ENCODE assay signal across 12 mouse cellular contexts in genomic region chr7:45973271-45973687, GRCm38 (mm10). TPM values are rescaled to one million over a fixed set of nuclear protein-coding genes. Genes with fewer than 3 reads are reported as not detected.
DNase-seq lines count a peak whose midpoint lies in the region; ATAC-seq lines count a peak whose summit lies in the region.
"Had no signal": no experiment of that assay in that cellular context is flagged by ENCODE, and none has a peak within 500 bp of the region (broad histone marks: within the 10 kb centered on the region; RNA-seq: fewer than 3 reads in every experiment).

No protein-coding gene starts in this region.

- WGBS in forebrain, embryonic 14.5 days, result 77% methylated on average over 6 of the region's 6 CpGs
- 69% methylated on average over 6 of the region's 6 CpGs for WGBS in neural tube, embryonic 13.5 days

- no peaks in the 10 kb centered on the region for H3K9me3 ChIP-seq in forebrain, embryonic 14.5 days (replicated peaks; ENCODE audit: control insufficient read depth, low read length)
- no peaks in the 10 kb centered on the region for H3K9me3 ChIP-seq in neural tube, embryonic 13.5 days

- no peaks in the 10 kb centered on the region for H3K27me3 ChIP-seq in forebrain, embryonic 14.5 days (replicated peaks; ENCODE audit: control insufficient read depth, insufficient read depth, low read length)
- no peaks in the 10 kb centered on the region for H3K27me3 ChIP-seq in neural tube, embryonic 13.5 days

- no peak overlapping the region for H3K4me2 ChIP-seq in forebrain, embryonic 14.5 days (ENCODE audit: low read length)
- no peak overlapping the region for H3K4me2 ChIP-seq in neural tube, embryonic 13.5 days

- H3K27ac ChIP-seq in forebrain, embryonic 14.5 days (ENCODE audit: low read depth, low read length), result no peak overlapping the region
- H3K27ac ChIP-seq in neural tube, embryonic 13.5 days (replicated peaks), result 0 out of 2 replicates have a peak overlapping the region, but pooled peaks have one; percentile 34
- H3K27ac ChIP-seq: liver, embryonic 14.5 days; macrophage had no signal

- H3K9ac ChIP-seq in forebrain, embryonic 14.5 days (ENCODE audit: low read length), result no peak overlapping the region
- no peak overlapping the region for H3K9ac ChIP-seq in neural tube, embryonic 13.5 days
- H3K9ac ChIP-seq: liver, embryonic 14.5 days had no signal

- H3K36me3 ChIP-seq in forebrain, embryonic 14.5 days (ENCODE audit: control insufficient read depth, insufficient read depth, low read length), result no peaks in the 10 kb centered on the region
- H3K36me3 ChIP-seq in neural tube, embryonic 13.5 days, result no peaks in the 10 kb centered on the region

- peak; percentile 42 to 67 for DNase-seq in frontal cortex, postnatal 10 days (ENCODE audit: low spot score in 2 of 2)
- DNase-seq in frontal cortex, postnatal 36 days (ENCODE audit: low spot score in 2 of 2), result no peak
- peak; percentile 77 to 90 for DNase-seq in right cerebral cortex, postnatal 10 days (ENCODE audit: low spot score in 2 of 2)
- no peak for DNase-seq in right cerebral cortex, postnatal 36 days (ENCODE audit: low spot score in 2 of 2)
- DNase-seq in forebrain, embryonic 14.5 days (ENCODE audit: low spot score), result peak; percentile 28
- no peak for DNase-seq in Muller cell, postnatal 12 days (ENCODE audit: inconsistent ontology term)
- no peak for DNase-seq in retina, embryonic 14.5 days (ENCODE audit: low spot score)
- DNase-seq: kidney, adult 8-10 months; thymus, adult 18-20 months had no signal

- H3K4me1 ChIP-seq in forebrain, embryonic 14.5 days (ENCODE audit: control insufficient read depth, insufficient read depth, low read length), result no peaks in the 10 kb centered on the region
- no peaks in the 10 kb centered on the region for H3K4me1 ChIP-seq in neural tube, embryonic 13.5 days (replicated peaks)

- H3K4me3 ChIP-seq in forebrain, embryonic 14.5 days (ENCODE audit: low read depth, low read length), result no peak overlapping the region
- no peak overlapping the region for H3K4me3 ChIP-seq in neural tube, embryonic 13.5 days

- no peak for ATAC-seq in forebrain, embryonic 14.5 days
- ATAC-seq in neural tube, embryonic 13.5 days (ENCODE audit: low read depth), result peak; percentile 92

RNA-seq across cellular contexts. Expression of gene Ccdc114, which starts 49.4 kb away (rescaled TPM):
- polyA plus RNA-seq in forebrain, embryonic 14.5 days (2014; fragmentation: Nextera tagmentation; extraction: Ambion mirVana), result 2.6 and 2.7 TPM in 2 replicates
- polyA plus RNA-seq in neural tube, embryonic 13.5 days (2015; fragmentation: Nextera tagmentation; extraction: Ambion mirVana), result 3.4 and 3.8 TPM in 2 replicates

RNA-seq across cellular contexts. Expression of gene Emp3, which starts 52.1 kb away (rescaled TPM):
- polyA plus RNA-seq in forebrain, embryonic 14.5 days (2014; fragmentation: Nextera tagmentation; extraction: Ambion mirVana), result 27.9 and 32.8 TPM in 2 replicates
- 47.4 and 51.6 TPM in 2 replicates for polyA plus RNA-seq in neural tube, embryonic 13.5 days (2015; fragmentation: Nextera tagmentation; extraction: Ambion mirVana)

RNA-seq across cellular contexts. Expression of gene Abcc6, which starts 56.8 kb away (rescaled TPM):
- polyA plus RNA-seq in forebrain, embryonic 14.5 days (2014; fragmentation: Nextera tagmentation; extraction: Ambion mirVana), result 0.30 and 0.33 TPM in 2 replicates
- polyA plus RNA-seq in neural tube, embryonic 13.5 days (2015; fragmentation: Nextera tagmentation; extraction: Ambion mirVana), result 0.52 and 0.56 TPM in 2 replicates
- polyA plus RNA-seq: macrophage had no signal

Comparison
In these comparisons a context has a peak if more than half of its experiments do, and no peak if none do; other contexts are left out.
1. DNase-seq: peak in frontal cortex, postnatal 10 days (2 of 2), right cerebral cortex, postnatal 10 days (2 of 2) and forebrain, embryonic 14.5 days (single experiment); none in frontal cortex, postnatal 36 days (0 of 2), right cerebral cortex, postnatal 36 days (0 of 2), Muller cell, postnatal 12 days (single experiment) and retina, embryonic 14.5 days (single experiment).